Mouse (Mus musculus) spleen, adult 2 months (tissue): ENCODE results near the gene Siglecf.

Source experiments
- CTCF ChIP-seq: fragments of 200-500 bp; IDR thresholded peaks from 2 replicates; pipeline ENCODE4 v1.5.1; 2011; ENCODE audit warnings: mild to moderate bottlenecking, inconsistent platforms; ENCODE audit not compliant: insufficient read depth, insufficient read length, insufficient replicate concordance; ENCODE audit errors: extremely low read depth
- POLR2A ChIP-seq: fragments of 200-500 bp; IDR thresholded peaks from 2 replicates; pipeline ENCODE4 v1.6.1; 2011; ENCODE audit warnings: low read depth, low read length, inconsistent platforms

DNA sequence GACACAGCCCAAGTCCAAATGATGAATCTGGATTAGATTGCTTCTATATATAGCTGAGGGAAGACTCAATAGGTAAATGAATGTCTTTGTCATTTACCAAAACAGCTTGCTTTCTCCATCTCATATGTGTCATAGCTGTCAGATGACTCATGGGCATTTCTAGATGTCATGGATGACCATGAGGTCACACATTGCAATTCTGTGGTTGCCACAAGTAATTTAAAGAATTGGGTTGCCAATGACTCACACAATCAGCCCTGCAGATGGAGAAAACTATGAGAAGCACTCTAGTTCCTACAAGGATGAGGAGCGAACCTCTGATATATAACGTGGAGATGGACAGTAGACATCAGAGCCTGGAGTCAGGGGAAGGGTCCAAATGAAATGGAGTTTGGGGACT is 48.4 kb downstream of the Siglecf start:
- TF ChIP-seq CTCF (no peak), POLR2A (no peak)
